ENCODE assay signal across 7 mouse cellular contexts in the genomic region with DNA sequence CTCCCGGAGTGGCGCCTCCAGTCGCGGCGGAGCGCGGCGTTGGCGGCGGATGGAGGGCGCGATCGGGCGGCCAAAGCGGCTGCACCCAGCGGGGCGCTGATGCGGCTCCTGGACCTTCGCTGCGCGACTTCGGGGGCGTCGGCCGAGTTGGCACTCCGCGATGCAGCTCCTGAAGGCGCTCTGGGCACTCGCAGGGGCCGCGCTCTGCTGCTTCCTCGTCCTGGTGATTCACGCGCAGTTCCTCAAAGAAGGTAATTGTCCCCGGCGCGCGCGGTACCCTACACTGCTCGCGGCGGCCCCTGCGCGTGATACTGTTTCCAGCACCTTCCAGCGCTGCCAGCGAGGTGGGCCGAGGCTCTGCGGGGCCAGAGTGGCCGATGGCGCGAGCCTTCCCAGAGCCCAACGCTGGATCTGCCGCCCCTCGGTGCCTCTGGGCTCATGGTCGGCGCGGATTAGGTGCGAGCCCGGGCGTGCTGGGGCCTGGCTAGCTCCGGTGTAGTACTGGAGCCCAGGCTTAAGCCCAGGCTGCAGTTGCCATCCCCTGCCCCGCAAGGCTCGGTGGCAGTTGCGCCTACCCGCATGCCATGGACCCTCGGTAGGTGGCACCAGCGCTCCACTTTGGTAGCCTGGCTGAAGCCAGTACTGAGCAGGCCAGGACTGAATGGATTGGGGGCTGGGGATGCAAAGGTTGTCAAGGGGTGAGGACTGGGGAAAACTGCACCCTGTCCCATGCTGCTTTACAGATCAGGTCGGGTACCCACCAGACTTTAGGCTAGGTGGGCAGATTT.
DNase-seq lines count a peak whose midpoint lies in the region; ATAC-seq lines count a peak whose summit lies in the region.

No protein-coding gene starts in this region.

- H3K4me2 ChIP-seq in heart, embryonic 12.5 days = peak overlapping the region; percentile 99
- peak overlapping the region; percentile 98 for H3K4me2 ChIP-seq in kidney, embryonic 15.5 days
- peak overlapping the region; percentile 93 for H3K4me2 ChIP-seq in limb, embryonic 13.5 days (replicated peaks)
- H3K4me2 ChIP-seq in midbrain, embryonic 16.5 days (ENCODE audit: low read length) = peak overlapping the region; percentile 91

- H3K4me3 ChIP-seq in forebrain, embryonic 10.5 days = peak overlapping the region; percentile 77
- peak overlapping the region; percentile 63 for H3K4me3 ChIP-seq in heart, embryonic 12.5 days
- H3K4me3 ChIP-seq in kidney, embryonic 15.5 days (replicated peaks) = peak overlapping the region; percentile 70
- H3K4me3 ChIP-seq in limb, embryonic 13.5 days = peak overlapping the region; percentile 65
- H3K4me3 ChIP-seq in midbrain, embryonic 16.5 days (ENCODE audit: low read depth, low read length) = peak overlapping the region; percentile 80

- H3K9ac ChIP-seq in heart, embryonic 12.5 days = peak overlapping the region; percentile 77
- H3K9ac ChIP-seq in kidney, embryonic 15.5 days = peak overlapping the region; percentile 66
- H3K9ac ChIP-seq in limb, embryonic 13.5 days = peak overlapping the region; percentile 80
- peak overlapping the region; percentile 93 for H3K9ac ChIP-seq in midbrain, embryonic 16.5 days (ENCODE audit: low read depth, low read length)

- no peaks in the 10 kb centered on the region for H3K36me3 ChIP-seq in forebrain, embryonic 10.5 days (replicated peaks)
- H3K36me3 ChIP-seq in heart, embryonic 12.5 days = no peaks in the 10 kb centered on the region
- H3K36me3 ChIP-seq in kidney, embryonic 15.5 days = no peaks in the 10 kb centered on the region
- no peaks in the 10 kb centered on the region for H3K36me3 ChIP-seq in limb, embryonic 13.5 days
- H3K36me3 ChIP-seq in midbrain, embryonic 16.5 days (ENCODE audit: control insufficient read depth, insufficient read depth, low read length) = no peaks in the 10 kb centered on the region

- H3K4me1 ChIP-seq in forebrain, embryonic 10.5 days = peaks cover 52% of the 10 kb centered on the region
- peaks cover 10% of the 10 kb centered on the region for H3K4me1 ChIP-seq in heart, embryonic 12.5 days (replicated peaks)
- peaks cover 18% of the 10 kb centered on the region for H3K4me1 ChIP-seq in kidney, embryonic 15.5 days
- H3K4me1 ChIP-seq in limb, embryonic 13.5 days = peaks cover 5% of the 10 kb centered on the region
- peaks cover 48% of the 10 kb centered on the region for H3K4me1 ChIP-seq in midbrain, embryonic 16.5 days (ENCODE audit: control insufficient read depth, insufficient read depth, low read length)

- no peaks in the 10 kb centered on the region for H3K9me3 ChIP-seq in forebrain, embryonic 10.5 days
- no peaks in the 10 kb centered on the region for H3K9me3 ChIP-seq in heart, embryonic 12.5 days (replicated peaks)
- no peaks in the 10 kb centered on the region for H3K9me3 ChIP-seq in kidney, embryonic 15.5 days (replicated peaks)
- no peaks in the 10 kb centered on the region for H3K9me3 ChIP-seq in limb, embryonic 13.5 days
- H3K9me3 ChIP-seq in midbrain, embryonic 16.5 days (replicated peaks; ENCODE audit: control insufficient read depth, low read length, poor library complexity, severe bottlenecking) = no peaks in the 10 kb centered on the region

- DNase-seq in forebrain, embryonic 10.5 days (ENCODE audit: extremely low spot score, low spot score) = peak; percentile 88
- DNase-seq in telencephalon, adult 2 months (ENCODE audit: low read depth, low spot score) = peak; percentile 51

- under 1% methylated on average over 66 of the region's 68 CpGs for WGBS in forebrain, embryonic 10.5 days
- WGBS in heart, embryonic 12.5 days = under 1% methylated on average over 67 of the region's 68 CpGs
- under 1% methylated on average over 53 of the region's 68 CpGs for WGBS in kidney, embryonic 15.5 days
- under 1% methylated on average over 53 of the region's 68 CpGs for WGBS in limb, embryonic 13.5 days
- WGBS in midbrain, embryonic 16.5 days = under 1% methylated on average over 47 of the region's 68 CpGs

- H3K27me3 ChIP-seq in forebrain, embryonic 10.5 days (ENCODE audit: poor library complexity, severe bottlenecking) = peaks cover 13% of the 10 kb centered on the region; the same call in 1 of the 2 replicates
- peaks cover 63% of the 10 kb centered on the region for H3K27me3 ChIP-seq in heart, embryonic 12.5 days (replicated peaks)
- peaks cover 50% of the 10 kb centered on the region for H3K27me3 ChIP-seq in kidney, embryonic 15.5 days
- peaks cover 65% of the 10 kb centered on the region for H3K27me3 ChIP-seq in limb, embryonic 13.5 days
- no peaks in the 10 kb centered on the region for H3K27me3 ChIP-seq in midbrain, embryonic 16.5 days (ENCODE audit: control insufficient read depth, insufficient read depth, low read depth, low read length)

- ATAC-seq in cerebellum, adult (ENCODE audit: insufficient number of reproducible peaks, low FRiP score, low TSS enrichment) = peak; percentile 72
- ATAC-seq in heart, embryonic 12.5 days (ENCODE audit: insufficient number of reproducible peaks, low FRiP score) = peak; percentile 81
- ATAC-seq in kidney, embryonic 15.5 days (replicated peaks; ENCODE audit: low FRiP score) = peak; percentile 84
- peak; percentile 82 for ATAC-seq in limb, embryonic 13.5 days (ENCODE audit: low FRiP score, low read depth)
- ATAC-seq in midbrain, embryonic 16.5 days = peak; percentile 87

- peak overlapping the region; percentile 91 for H3K27ac ChIP-seq in forebrain, embryonic 10.5 days
- H3K27ac ChIP-seq in heart, embryonic 12.5 days (ENCODE audit: poor library complexity, severe bottlenecking) = no peak overlapping the region
- peak overlapping the region; percentile 51 for H3K27ac ChIP-seq in kidney, embryonic 15.5 days
- H3K27ac ChIP-seq in limb, embryonic 13.5 days = no peak overlapping the region
- H3K27ac ChIP-seq in midbrain, embryonic 16.5 days (ENCODE audit: low read length) = peak overlapping the region; percentile 89

Comparison
In these comparisons a context has a peak if more than half of its experiments do, and no peak if none do; other contexts are left out.
1. H3K27ac ChIP-seq: peak in forebrain, embryonic 10.5 days (single experiment), kidney, embryonic 15.5 days (single experiment) and midbrain, embryonic 16.5 days (single experiment); none in heart, embryonic 12.5 days (single experiment) and limb, embryonic 13.5 days (single experiment).
2. Peak in every context shown above with its lines, with median percentiles within 50 percentile points of each other: ATAC-seq, H3K4me3 ChIP-seq, H3K4me2 ChIP-seq and H3K9ac ChIP-seq.